ENCODE assay signal across 38 mouse cellular contexts in genomic region chr6:82906985-82907384, GRCm38 (mm10). TPM values are rescaled to one million over a fixed set of nuclear protein-coding genes. Genes with fewer than 3 reads are reported as not detected.
"Had no signal": no experiment of that assay in that cellular context is flagged by ENCODE, and none has a peak within 500 bp of the region (broad histone marks: within the 10 kb centered on the region; RNA-seq: fewer than 3 reads in every experiment).

No protein-coding gene starts in this region.

- DNase-seq: heart, postnatal 10 days; heart, postnatal 14 days; heart, postnatal 36 days; heart, postnatal 4 days; kidney, adult 11 months; kidney, adult 18-20 months; kidney, adult 2 months; kidney, adult 8-10 months; kidney, adult 9 months; kidney, postnatal 10 days; kidney, postnatal 14 days; kidney, postnatal 25 days; kidney, postnatal 36 days; kidney, postnatal 4 days; layer of hippocampus, adult 9-11 months; layer of hippocampus, postnatal 36 days had no signal

- H3K4me3 ChIP-seq: heart, embryonic 10.5 days; heart, embryonic 12.5 days; heart, embryonic 13.5 days; heart, embryonic 15.5 days; hindbrain, embryonic 10.5 days; hindbrain, embryonic 12.5 days; hindbrain, embryonic 13.5 days; hindbrain, embryonic 15.5 days; intestine, embryonic 15.5 days; kidney, embryonic 15.5 days; layer of hippocampus, adult 2 months; left cerebral cortex, adult 2 months had no signal

- H3K27ac ChIP-seq: heart, embryonic 10.5 days; heart, embryonic 13.5 days; heart, embryonic 15.5 days; hindbrain, embryonic 10.5 days; hindbrain, embryonic 12.5 days; hindbrain, embryonic 13.5 days; hindbrain, embryonic 14.5 days; hindbrain, embryonic 15.5 days; hindbrain, postnatal 0 days; intestine, embryonic 15.5 days; kidney, embryonic 15.5 days; kidney, postnatal 0 days; layer of hippocampus, adult 2 months; left cerebral cortex, adult 2 months had no signal

- H3K9me3 ChIP-seq: heart, embryonic 10.5 days; heart, embryonic 12.5 days; heart, embryonic 13.5 days; heart, embryonic 15.5 days; hindbrain, embryonic 10.5 days; hindbrain, embryonic 12.5 days; hindbrain, embryonic 13.5 days; hindbrain, embryonic 15.5 days; intestine, embryonic 15.5 days; kidney, embryonic 15.5 days had no signal

- H3K27me3 ChIP-seq: hindbrain, embryonic 12.5 days; hindbrain, embryonic 13.5 days; hindbrain, embryonic 15.5 days; intestine, embryonic 15.5 days had no signal

- H3K9ac ChIP-seq: heart, embryonic 12.5 days; heart, embryonic 13.5 days; heart, embryonic 15.5 days; hindbrain, embryonic 12.5 days; hindbrain, embryonic 13.5 days; hindbrain, embryonic 14.5 days; hindbrain, embryonic 15.5 days; intestine, embryonic 15.5 days; kidney, embryonic 15.5 days had no signal

- H3K4me1 ChIP-seq: heart, embryonic 10.5 days; heart, embryonic 12.5 days; hindbrain, embryonic 10.5 days; hindbrain, embryonic 12.5 days; hindbrain, embryonic 13.5 days; hindbrain, embryonic 15.5 days; intestine, embryonic 15.5 days had no signal

- H3K36me3 ChIP-seq: heart, embryonic 10.5 days; heart, embryonic 12.5 days; heart, embryonic 13.5 days; heart, embryonic 15.5 days; hindbrain, embryonic 10.5 days; hindbrain, embryonic 12.5 days; hindbrain, embryonic 15.5 days; intestine, embryonic 15.5 days; kidney, embryonic 15.5 days had no signal

RNA-seq across cellular contexts. Expression of gene Sema4f, which starts 32.6 kb away (rescaled TPM):
- polyA plus RNA-seq: heart, embryonic 14.5 days; heart, postnatal 0 days had no signal

RNA-seq across cellular contexts. Expression of gene M1ap, which starts 39.7 kb away (rescaled TPM):
- total RNA-seq: heart, postnatal 36 days; layer of hippocampus, adult 18-20 months; layer of hippocampus, adult 2 months; layer of hippocampus, postnatal 10 days; layer of hippocampus, postnatal 36 days; left cerebral cortex, adult 18-20 months; left cerebral cortex, adult 2 months had no signal
- polyA plus RNA-seq: hindbrain, embryonic 11.5 days; hindbrain, embryonic 13.5 days; hindbrain, embryonic 16.5 days had no signal
